Mouse (Mus musculus): ENCODE measurements around the gene Emp2. TPM values are rescaled to one million over a fixed set of nuclear protein-coding genes. Genes with fewer than 3 reads are reported as not detected.

Emp2 gene
- polyA plus RNA-seq (2015; fragmentation: Illumina TruSeq; extraction: RNeasy Lipid Tissue Mini Kit (QIAGEN cat#74804); ENCODE audit: insufficient read depth, low replicate concordance) = 17.8 TPM

GRCm38 (mm10) chr16:10313646-10314088, at the start of gene Emp2:
TSS of gene Emp2 (minus strand) at chr16:10313968.

Other genes starting within 250 kb of the Emp2 start
- gene Rpl39l, start 143.7 kb downstream of the Emp2 start, polyA plus RNA-seq (2015; fragmentation: Illumina TruSeq; extraction: RNeasy Lipid Tissue Mini Kit (QIAGEN cat#74804); ENCODE audit: insufficient read depth, low replicate concordance) = 0.66 TPM
- gene Atf7ip2, start 121.3 kb downstream of the Emp2 start, polyA plus RNA-seq (2015; fragmentation: Illumina TruSeq; extraction: RNeasy Lipid Tissue Mini Kit (QIAGEN cat#74804); ENCODE audit: insufficient read depth, low replicate concordance) = 0.46 TPM
- not detected for gene Tekt5, start 81.5 kb upstream of the Emp2 start, polyA plus RNA-seq (2015; fragmentation: Illumina TruSeq; extraction: RNeasy Lipid Tissue Mini Kit (QIAGEN cat#74804); ENCODE audit: insufficient read depth, low replicate concordance)
- 37.3 TPM for gene Nubp1, start 98.0 kb upstream of the Emp2 start, polyA plus RNA-seq (2015; fragmentation: Illumina TruSeq; extraction: RNeasy Lipid Tissue Mini Kit (QIAGEN cat#74804); ENCODE audit: insufficient read depth, low replicate concordance)
- 0.52 TPM for gene Tvp23a, start 133.4 kb upstream of the Emp2 start, polyA plus RNA-seq (2015; fragmentation: Illumina TruSeq; extraction: RNeasy Lipid Tissue Mini Kit (QIAGEN cat#74804); ENCODE audit: insufficient read depth, low replicate concordance)
- gene Ciita, start 166.1 kb upstream of the Emp2 start, polyA plus RNA-seq (2015; fragmentation: Illumina TruSeq; extraction: RNeasy Lipid Tissue Mini Kit (QIAGEN cat#74804); ENCODE audit: insufficient read depth, low replicate concordance) = 81.6 TPM
- 16.5 TPM for gene Dexi, start 229.1 kb upstream of the Emp2 start, polyA plus RNA-seq (2015; fragmentation: Illumina TruSeq; extraction: RNeasy Lipid Tissue Mini Kit (QIAGEN cat#74804); ENCODE audit: insufficient read depth, low replicate concordance)
- 12.4 TPM for gene Clec16a, start 231.4 kb upstream of the Emp2 start, polyA plus RNA-seq (2015; fragmentation: Illumina TruSeq; extraction: RNeasy Lipid Tissue Mini Kit (QIAGEN cat#74804); ENCODE audit: insufficient read depth, low replicate concordance)

All from spleen, adult 10 weeks (tissue).